In genomic region chr1:65119438-65119837, GRCm38 (mm10) we compare ENCODE assay signal across 38 mouse cellular contexts. TPM values are rescaled to one million over a fixed set of nuclear protein-coding genes. Genes with fewer than 3 reads are reported as not detected.
A peak's percentile ranks its signal among the peaks of the same experiment; 100 is the strongest.
DNase-seq lines count a peak whose midpoint lies in the region; ATAC-seq and TF ChIP-seq lines count a peak whose summit lies in the region.
"Had no signal": no experiment of that assay in that cellular context is flagged by ENCODE, and none has a peak within 500 bp of the region (broad histone marks: within the 10 kb centered on the region; RNA-seq: fewer than 3 reads in every experiment).

Gene Gm28845 (minus strand): TSS chr1:65119558.

- H3K27ac ChIP-seq in kidney, embryonic 16.5 days (ENCODE audit: low read length), result peak within 1 kb of the TSS; percentile 57
- no peak within 1 kb of the TSS for H3K27ac ChIP-seq in heart, adult 2 months
- H3K27ac ChIP-seq: embryonic facial prominence, embryonic 13.5 days; forebrain, embryonic 10.5 days; forebrain, embryonic 15.5 days; hindbrain, embryonic 12.5 days; hindbrain, postnatal 0 days; layer of hippocampus, adult 2 months; left cerebral cortex, adult 2 months; limb, embryonic 12.5 days; liver, embryonic 13.5 days; macrophage; neural tube, embryonic 15.5 days had no signal

- no peak for TF ChIP-seq CTCF in heart, adult 2 months (IDR thresholded peaks at IDR 0.05)

- no peak within 1 kb of the TSS for H3K4me3 ChIP-seq in kidney, embryonic 16.5 days (ENCODE audit: low read length)
- H3K4me3 ChIP-seq in heart, adult 2 months, result no peak within 1 kb of the TSS
- H3K4me3 ChIP-seq: embryonic facial prominence, embryonic 13.5 days; forebrain, embryonic 10.5 days; forebrain, embryonic 15.5 days; hindbrain, embryonic 12.5 days; layer of hippocampus, adult 2 months; left cerebral cortex, adult 2 months; limb, embryonic 12.5 days; liver, embryonic 13.5 days; neural tube, embryonic 15.5 days had no signal

- H3K9me3 ChIP-seq in kidney, embryonic 16.5 days (ENCODE audit: low read length), result no peaks in the 10 kb centered on the region
- H3K9me3 ChIP-seq: embryonic facial prominence, embryonic 13.5 days; forebrain, embryonic 10.5 days; forebrain, embryonic 15.5 days; hindbrain, embryonic 12.5 days; limb, embryonic 12.5 days; liver, embryonic 13.5 days; neural tube, embryonic 15.5 days had no signal

- DNase-seq in kidney, adult 9 months, result no peak
- no peak for DNase-seq in MN1 (ENCODE audit: low spot score)
- DNase-seq in heart, adult 2 months, result no peak
- DNase-seq in frontal cortex, postnatal 10 days (ENCODE audit: low spot score in 2 of 2), result no peak
- DNase-seq: adrenal gland, adult 2 months; adrenal gland, postnatal 36 days; cerebellum, adult 18-20 months; cerebellum, postnatal 10 days; gastrocnemius, postnatal 10 days; heart, postnatal 36 days; kidney, adult 8-10 months; kidney, postnatal 36 days; liver, embryonic 13.5 days; lung, adult 18-20 months; midbrain, embryonic 14.5 days; retina, postnatal 1 day; right cerebral cortex, postnatal 25 days; thymus, postnatal 25 days had no signal

- no peaks in the 10 kb centered on the region for H3K36me3 ChIP-seq in kidney, embryonic 16.5 days (ENCODE audit: insufficient read depth, low read length)
- H3K36me3 ChIP-seq in heart, adult 2 months (ENCODE audit: control insufficient read depth, insufficient read depth, low read length), result no peaks in the 10 kb centered on the region
- H3K36me3 ChIP-seq: embryonic facial prominence, embryonic 13.5 days; forebrain, embryonic 10.5 days; forebrain, embryonic 15.5 days; hindbrain, embryonic 12.5 days; limb, embryonic 12.5 days; liver, embryonic 13.5 days; neural tube, embryonic 15.5 days had no signal

- TF ChIP-seq EP300 in heart, adult 2 months (IDR thresholded peaks at IDR 0.05; ENCODE audit: insufficient read depth, low read depth, low read length), result no peak

- no peaks in the 10 kb centered on the region for H3K27me3 ChIP-seq in kidney, embryonic 16.5 days (ENCODE audit: insufficient read depth, low read length)
- H3K27me3 ChIP-seq in heart, adult 2 months (ENCODE audit: control insufficient read depth, insufficient read depth, low read length), result no peaks in the 10 kb centered on the region
- H3K27me3 ChIP-seq: embryonic facial prominence, embryonic 13.5 days; forebrain, embryonic 15.5 days; hindbrain, embryonic 12.5 days; limb, embryonic 12.5 days; liver, embryonic 13.5 days; neural tube, embryonic 15.5 days had no signal

- 91% methylated on average over 1 of the region's 1 CpGs for WGBS in kidney, embryonic 16.5 days
- 89% methylated on average over 1 of the region's 1 CpGs for WGBS in heart, adult 2 months

- no peak for TF ChIP-seq POLR2A in heart, adult 2 months (IDR thresholded peaks at IDR 0.05; ENCODE audit: insufficient read depth, low read depth, low read length)

- no peaks in the 10 kb centered on the region for H3K79me2 ChIP-seq in heart, adult 2 months (replicated peaks; ENCODE audit: control insufficient read depth, insufficient read depth, low read length)

- intact Hi-C loops in heart, adult 2 months (cut with DNase I), result no loop called here

- no peak within 1 kb of the TSS for H3K9ac ChIP-seq in kidney, embryonic 16.5 days (replicated peaks; ENCODE audit: low read length)
- no peak within 1 kb of the TSS for H3K9ac ChIP-seq in heart, adult 2 months (ENCODE audit: low read depth, low read length)
- H3K9ac ChIP-seq: embryonic facial prominence, embryonic 13.5 days; forebrain, embryonic 15.5 days; hindbrain, embryonic 12.5 days; limb, embryonic 12.5 days; liver, embryonic 13.5 days; neural tube, embryonic 15.5 days had no signal

- no peak within 1 kb of the TSS for H3K4me2 ChIP-seq in kidney, embryonic 16.5 days (replicated peaks; ENCODE audit: low read depth, low read length)
- H3K4me2 ChIP-seq: embryonic facial prominence, embryonic 13.5 days; forebrain, embryonic 15.5 days; heart, embryonic 11.5 days; hindbrain, embryonic 12.5 days; limb, embryonic 12.5 days; liver, embryonic 13.5 days; neural tube, embryonic 15.5 days had no signal

- no peaks in the 10 kb centered on the region; the same call in 1 of the 2 replicates for H3K4me1 ChIP-seq in kidney, embryonic 16.5 days (ENCODE audit: insufficient read depth, low read length)
- H3K4me1 ChIP-seq in heart, adult 2 months (ENCODE audit: control insufficient read depth, insufficient read depth, low read length), result no peaks in the 10 kb centered on the region
- H3K4me1 ChIP-seq: embryonic facial prominence, embryonic 13.5 days; forebrain, embryonic 15.5 days; hindbrain, embryonic 12.5 days; limb, embryonic 12.5 days; liver, embryonic 13.5 days had no signal

- no peak for ATAC-seq in kidney, embryonic 16.5 days (ENCODE audit: low FRiP score, low TSS enrichment)
- peak; percentile 65 for ATAC-seq in granulocyte monocyte progenitor cell, adult 5-6 weeks (replicated peaks; ENCODE audit: poor library complexity, severe bottlenecking)
- ATAC-seq in megakaryocyte progenitor cell, adult 5-6 weeks (replicated peaks; ENCODE audit: poor library complexity), result 0 out of 2 replicates have a peak, but pooled peaks have one; percentile 44
- ATAC-seq: activated CD4-positive, CD25-positive, alpha-beta regulatory T cell, adult 4 months; forebrain, embryonic 15.5 days; hindbrain, postnatal 0 days; lung, postnatal 0 days had no signal

RNA-seq across cellular contexts. Expression of gene Gm28845, which starts in this region (rescaled TPM):
- 0.29 TPM in 1 of 2 replicates, not detected in the other for polyA plus RNA-seq in kidney, embryonic 16.5 days (2015; fragmentation: Nextera tagmentation; extraction: Ambion mirVana)
- not detected in 2 replicates for total RNA-seq in granulocyte monocyte progenitor cell, adult 5-6 weeks (2014; fragmentation: Nextera tagmentation)
- not detected in 2 replicates for total RNA-seq in granulocyte monocyte progenitor cell, adult 5-6 weeks (2017)
- total RNA-seq in megakaryocyte progenitor cell, adult 5-6 weeks (2015), result not detected in 2 replicates
- total RNA-seq in megakaryocyte progenitor cell, adult 5-6 weeks (2017), result not detected in 2 replicates
- total RNA-seq in heart, adult 2 months (2021), result not detected
- not detected in 2 replicates for polyA plus RNA-seq in heart, adult 2 months (2012; rRNA removed)
- total RNA-seq: adrenal gland, adult 2 months; adrenal gland, postnatal 36 days; common myeloid progenitor, adult 5-6 weeks; gastrocnemius, postnatal 10 days; heart, postnatal 36 days had no signal
- polyA plus RNA-seq: activated CD4-positive, CD25-positive, alpha-beta regulatory T cell, adult 4 months; adrenal gland, adult 2 months; embryonic facial prominence, embryonic 13.5 days; forebrain, embryonic 10.5 days; forebrain, embryonic 15.5 days; gonadal fat pad, adult 2 months; heart, embryonic 11.5 days; heart, embryonic 16.5 days; hindbrain, embryonic 12.5 days; limb, embryonic 12.5 days; liver, embryonic 13.5 days; lung, postnatal 0 days; macrophage; midbrain, embryonic 14.5 days; neural tube, embryonic 15.5 days; spleen, adult 2 months had no signal

Comparison
In these comparisons a context has a peak if more than half of its experiments do, and no peak if none do; other contexts are left out.
1. Peak in ATAC-seq in granulocyte monocyte progenitor cell, adult 5-6 weeks; RNA of the gene not detected or under 1 TPM.
2. Peak in ATAC-seq in megakaryocyte progenitor cell, adult 5-6 weeks; RNA of the gene not detected or under 1 TPM.